Mouse (Mus musculus): Measurements from ENCODE around the gene Gm10521.

GRCm38 (mm10) chr1:171917305-171918039, 22.0 kb downstream of the Gm10521 start, which contains the start of gene Slamf6:
- TF ChIP-seq CHD2 (IDR thresholded peaks at IDR 0.05; ENCODE audit: low read depth, low read length) (no peak), HCFC1 (IDR thresholded peaks at IDR 0.05; ENCODE audit: borderline replicate concordance, insufficient read depth, low read length) (no peak), MAFK (IDR thresholded peaks at IDR 0.05; ENCODE audit: insufficient read depth, low read depth, low read length) (no peak)

All from ES-E14 (cell line).